Comparison of ENCODE assay signal across 25 mouse cellular contexts in the genomic region with DNA sequence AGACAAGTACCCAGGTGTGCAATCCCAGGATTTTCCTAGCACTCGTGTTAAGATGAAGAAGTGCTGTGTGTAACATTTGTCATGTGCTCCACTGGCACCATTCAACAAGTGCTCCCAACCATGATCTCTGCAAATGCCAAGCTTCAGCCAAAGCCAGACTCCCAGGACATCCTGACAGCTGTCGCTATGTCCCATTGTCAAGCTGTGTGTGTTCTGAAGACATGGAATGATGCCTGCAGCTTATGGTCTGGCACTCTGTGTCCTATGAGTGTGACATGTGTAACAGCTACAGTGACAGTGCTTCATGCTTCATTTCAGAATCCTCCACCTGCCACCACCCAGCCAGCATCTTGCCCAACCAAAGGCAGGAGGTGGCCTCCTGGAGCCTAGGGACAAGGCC.
"Had no signal": no experiment of that assay in that cellular context is flagged by ENCODE, and none has a peak within 500 bp of the region (broad histone marks: within the 10 kb centered on the region; RNA-seq: fewer than 3 reads in every experiment).

No protein-coding gene starts in this region.

- H3K27ac ChIP-seq: gastrocnemius, adult 2 months; heart, embryonic 10.5 days; hindbrain, embryonic 10.5 days; hindbrain, embryonic 12.5 days; hindbrain, embryonic 15.5 days; intestine, embryonic 15.5 days; left cerebral cortex, adult 2 months; limb, embryonic 10.5 days; limb, embryonic 12.5 days; liver, embryonic 13.5 days had no signal

- H3K4me3 ChIP-seq: gastrocnemius, adult 2 months; heart, embryonic 10.5 days; heart, embryonic 12.5 days; hindbrain, embryonic 10.5 days; hindbrain, embryonic 12.5 days; hindbrain, embryonic 15.5 days; intestine, embryonic 15.5 days; left cerebral cortex, adult 2 months; limb, embryonic 10.5 days; limb, embryonic 12.5 days; liver, embryonic 13.5 days had no signal

- H3K27me3 ChIP-seq: heart, embryonic 12.5 days; hindbrain, embryonic 12.5 days; hindbrain, embryonic 15.5 days; intestine, embryonic 15.5 days; limb, embryonic 12.5 days; liver, embryonic 13.5 days had no signal

- H3K9ac ChIP-seq: heart, embryonic 12.5 days; hindbrain, embryonic 12.5 days; hindbrain, embryonic 15.5 days; intestine, embryonic 15.5 days; limb, embryonic 12.5 days; liver, embryonic 13.5 days had no signal

- ATAC-seq: inflammation-experienced regulatory T-cells, adult 6 months; intestine, embryonic 15.5 days; intestine, postnatal 0 days had no signal

- H3K9me3 ChIP-seq: heart, embryonic 10.5 days; heart, embryonic 12.5 days; hindbrain, embryonic 10.5 days; hindbrain, embryonic 12.5 days; hindbrain, embryonic 15.5 days; intestine, embryonic 15.5 days; limb, embryonic 10.5 days; limb, embryonic 12.5 days; liver, embryonic 13.5 days had no signal

- H3K36me3 ChIP-seq: hindbrain, embryonic 15.5 days had no signal

- H3K4me1 ChIP-seq: heart, embryonic 10.5 days; heart, embryonic 12.5 days; hindbrain, embryonic 10.5 days; intestine, embryonic 15.5 days; liver, embryonic 13.5 days had no signal

- DNase-seq: gastrocnemius, adult 2 months; gastrocnemius, postnatal 10 days; gastrocnemius, postnatal 25 days; heart, adult 18-20 months; heart, postnatal 10 days; heart, postnatal 4 days; kidney, adult 18-20 months; kidney, adult 8-10 months; kidney, postnatal 10 days; kidney, postnatal 25 days; kidney, postnatal 4 days; liver; liver, embryonic 13.5 days had no signal

- H3K4me2 ChIP-seq: heart, embryonic 12.5 days; hindbrain, embryonic 12.5 days; hindbrain, embryonic 15.5 days; intestine, embryonic 15.5 days; limb, embryonic 12.5 days; liver, embryonic 11.5 days; liver, embryonic 13.5 days had no signal
